Mouse (Mus musculus) small intestine, adult 2 months (tissue): ENCODE results near the gene Cdh22.

ENCODE experiments used
- CTCF ChIP-seq: fragments of 200-500 bp; IDR thresholded peaks from 2 replicates; pipeline ENCODE4 v1.5.1; 2012; ENCODE audit warnings: low read depth, mild to moderate bottlenecking, control low read depth, inconsistent platforms, low read length, moderate library complexity, mixed read lengths; ENCODE audit not compliant: insufficient replicate concordance, insufficient read length; ENCODE audit errors: extremely low read depth
- POLR2A ChIP-seq: fragments of 200-500 bp; IDR thresholded peaks from 2 replicates; pipeline ENCODE4 v1.6.1; 2012; ENCODE audit warnings: low read depth, mild to moderate bottlenecking, control low read depth, inconsistent platforms, low read length, moderate library complexity

- no peak for TF ChIP-seq CTCF
- TF ChIP-seq POLR2A = no peak
These were observed 142.3 kb downstream of the Cdh22 start for GRCm38 (mm10) chr2:165092393-165092792.
